Mouse (Mus musculus): ENCODE data around the gene Lsm3. TPM values are rescaled to one million over a fixed set of nuclear protein-coding genes. Genes with fewer than 3 reads are reported as not detected.

The Lsm3 gene
- polyA plus RNA-seq, 1 experiment from 2014 or later, result 276 TPM

DNA sequence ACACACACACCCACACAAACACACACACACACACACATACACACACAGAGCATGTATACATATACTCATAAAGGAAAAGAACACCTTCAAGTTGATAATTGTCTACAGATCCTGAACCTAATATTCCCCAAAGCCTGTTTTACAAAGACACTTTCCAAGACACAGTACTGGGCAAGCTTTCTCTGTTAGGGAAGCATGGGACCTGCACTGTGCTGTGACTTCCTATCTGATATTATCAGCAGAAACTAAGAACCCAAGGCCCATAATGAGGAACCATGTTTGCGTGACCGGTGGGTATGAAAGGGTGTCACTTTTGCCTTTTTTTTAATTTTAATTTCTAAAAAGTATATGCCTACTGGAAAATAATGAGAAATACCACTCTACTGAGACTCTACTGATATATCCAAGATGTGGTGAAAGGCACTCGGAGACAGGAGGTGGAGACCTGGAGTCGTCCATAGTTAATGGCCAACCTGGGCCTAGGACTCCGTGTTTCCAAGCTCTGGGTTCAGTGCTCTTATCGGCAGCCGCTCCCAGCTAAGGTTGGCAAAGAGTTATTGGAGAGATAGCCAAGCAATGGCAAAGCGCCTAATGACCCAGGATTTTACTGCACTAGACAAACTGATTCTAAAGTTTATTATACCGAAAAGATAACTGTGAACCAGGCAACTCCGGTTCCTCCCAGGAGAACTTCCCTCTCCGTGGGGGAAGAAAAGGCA is 20.5 kb downstream of the Lsm3 start:
- no peak for ATAC-seq (ENCODE audit: low FRiP score)
- Histone ChIP-seq H3K9ac (no peak overlapping the region), H3K9me3 (no peaks in the 10 kb centered on the region), H3K36me3 (replicated peaks) (no peaks in the 10 kb centered on the region), H3K27ac (no peak overlapping the region), H3K4me1 (no peaks in the 10 kb centered on the region), H3K27me3 (no peaks in the 10 kb centered on the region), H3K4me2 (no peak overlapping the region), H3K4me3 (replicated peaks) (no peak overlapping the region)
- WGBS, result 91% methylated on average over 11 of the region's 11 CpGs

DNA sequence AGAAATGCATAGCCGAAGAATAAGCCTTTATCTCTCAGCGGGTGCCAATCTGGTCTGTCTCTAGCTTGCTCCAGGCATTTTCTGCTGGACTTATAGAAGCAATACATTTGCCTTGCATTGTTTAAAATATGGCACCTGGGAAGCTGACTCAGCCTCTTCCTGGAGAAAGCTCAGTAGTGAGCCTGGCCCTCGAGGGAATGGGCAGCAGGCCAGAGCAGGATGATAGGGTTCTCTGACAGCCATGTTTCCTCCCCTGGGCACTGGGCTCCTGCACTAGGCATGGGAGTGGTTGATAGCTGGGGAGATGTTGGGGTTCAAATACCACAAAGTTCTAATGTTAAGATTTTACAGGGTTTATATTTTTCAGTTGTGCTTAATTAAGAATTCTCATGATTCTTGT is 25.5 kb downstream of the Lsm3 start:
- Histone ChIP-seq H3K4me3 (replicated peaks) (no peak overlapping the region), H3K36me3 (replicated peaks) (no peaks in the 10 kb centered on the region), H3K27ac (0 out of 2 replicates have a peak overlapping the region, but pooled peaks have one; percentile 36), H3K9me3 (no peaks in the 10 kb centered on the region), H3K9ac (no peak overlapping the region), H3K4me1 (no peaks in the 10 kb centered on the region), H3K27me3 (no peaks in the 10 kb centered on the region), H3K4me2 (no peak overlapping the region)
- no peak for ATAC-seq (ENCODE audit: low FRiP score)
- WGBS, result 73% methylated on average over 3 of the region's 3 CpGs

- Histone ChIP-seq H3K9ac (no peak overlapping the region), H3K9me3 (no peaks in the 10 kb centered on the region), H3K4me2 (no peak overlapping the region), H3K27ac (no peak overlapping the region), H3K36me3 (replicated peaks) (no peaks in the 10 kb centered on the region), H3K4me3 (replicated peaks) (no peak overlapping the region), H3K4me1 (no peaks in the 10 kb centered on the region), H3K27me3 (no peaks in the 10 kb centered on the region)
- ATAC-seq (ENCODE audit: low FRiP score), result no peak
- WGBS, result 91% methylated on average over 5 of the region's 5 CpGs
Measured at GRCm38 (mm10) chr6:91543056-91543455, 27.3 kb downstream of the Lsm3 start.

DNA sequence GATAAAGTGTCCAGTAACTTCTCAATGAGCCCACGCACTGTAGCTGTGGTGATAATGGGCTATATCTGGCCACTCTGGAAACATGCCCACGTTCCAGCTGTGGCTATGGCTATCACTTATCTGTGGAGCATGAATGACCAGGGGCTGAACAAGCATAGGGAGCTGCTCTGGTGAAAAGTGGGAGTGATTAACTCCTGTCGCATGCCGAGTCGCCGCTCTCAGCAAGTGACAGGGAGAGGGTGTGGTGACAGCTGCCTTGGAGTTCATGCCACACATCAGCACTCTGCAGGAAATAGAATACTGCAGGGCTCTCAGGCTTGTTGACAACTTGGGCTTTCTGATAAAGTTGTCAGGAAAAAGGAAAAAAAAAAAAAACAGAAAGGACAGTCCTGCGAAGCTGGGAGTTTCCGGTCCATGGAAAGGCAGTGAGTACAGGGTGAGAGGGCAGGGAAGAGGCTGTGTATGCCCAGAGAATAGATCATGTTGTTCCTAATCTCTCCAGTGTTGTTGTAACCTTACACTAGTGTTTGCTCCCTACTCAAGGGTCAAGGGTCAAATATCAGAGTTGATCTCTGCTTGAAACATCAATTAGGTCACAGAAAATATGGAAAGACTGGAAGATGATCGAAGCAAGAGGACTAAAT is 30.6 kb downstream of the Lsm3 start:
- 67% methylated on average over 9 of the region's 9 CpGs for WGBS
- H3K36me3 ChIP-seq (replicated peaks), result no peaks in the 10 kb centered on the region
- ATAC-seq (ENCODE audit: low FRiP score), result no peak
- no peak overlapping the region for H3K4me3 ChIP-seq (replicated peaks)
- H3K27me3 ChIP-seq, result no peaks in the 10 kb centered on the region
- no peaks in the 10 kb centered on the region for H3K9me3 ChIP-seq
- H3K27ac ChIP-seq, result no peak overlapping the region
- H3K4me2 ChIP-seq, result no peak overlapping the region
- H3K9ac ChIP-seq, result no peak overlapping the region
- H3K4me1 ChIP-seq, result no peaks in the 10 kb centered on the region

DNA sequence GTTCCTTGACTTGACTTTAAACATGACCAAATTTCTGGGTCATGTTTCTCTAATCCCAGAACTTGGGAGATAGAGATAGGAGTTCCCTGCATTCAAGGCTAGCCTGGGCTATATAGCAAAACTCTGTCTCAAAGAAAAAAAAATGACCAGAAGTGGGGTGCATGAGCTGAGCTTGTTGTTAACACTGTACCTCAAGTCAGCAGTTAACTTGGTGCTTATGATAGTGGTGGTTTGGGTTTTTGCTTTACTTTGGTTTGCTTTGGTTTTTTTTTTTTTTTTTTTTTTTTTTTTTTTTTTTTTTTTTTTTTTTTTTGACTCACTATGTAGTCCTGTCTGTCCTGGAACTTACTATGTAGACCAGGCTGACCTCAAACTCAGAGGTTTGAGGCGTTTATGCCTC is 31.6 kb downstream of the Lsm3 start:
- no peaks in the 10 kb centered on the region for H3K4me1 ChIP-seq
- H3K9me3 ChIP-seq, result no peaks in the 10 kb centered on the region
- no peak overlapping the region for H3K9ac ChIP-seq
- no peak overlapping the region for H3K27ac ChIP-seq
- H3K27me3 ChIP-seq, result no peaks in the 10 kb centered on the region
- 60% methylated on average over 1 of the region's 1 CpGs for WGBS
- ATAC-seq (ENCODE audit: low FRiP score), result no peak
- no peak overlapping the region for H3K4me2 ChIP-seq
- H3K4me3 ChIP-seq (replicated peaks), result no peak overlapping the region
- no peaks in the 10 kb centered on the region for H3K36me3 ChIP-seq (replicated peaks)

DNA sequence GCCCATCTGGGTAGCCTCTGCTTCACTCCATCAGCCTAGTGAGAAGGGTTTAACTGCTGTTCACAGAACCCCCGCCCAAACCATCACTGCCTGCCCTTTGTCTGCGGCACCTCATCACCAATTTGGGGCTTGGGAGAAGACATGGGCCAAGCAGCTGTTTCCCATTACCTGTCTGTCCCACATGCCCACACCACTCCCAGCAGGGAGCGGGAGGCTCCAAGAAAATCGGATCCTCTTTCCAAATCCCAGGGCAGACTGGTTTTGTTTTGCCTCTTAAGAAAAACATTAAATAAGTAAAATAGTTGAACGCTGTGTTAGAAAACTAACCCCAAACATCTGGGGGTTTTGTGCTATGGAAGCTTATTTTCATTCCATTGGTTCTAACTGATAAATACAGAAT is 33.9 kb downstream of the Lsm3 start:
- Histone ChIP-seq H3K36me3 (replicated peaks) (no peaks in the 10 kb centered on the region), H3K27me3 (no peaks in the 10 kb centered on the region), H3K4me3 (replicated peaks) (no peak overlapping the region), H3K27ac (no peak overlapping the region), H3K4me1 (no peaks in the 10 kb centered on the region), H3K9me3 (no peaks in the 10 kb centered on the region), H3K4me2 (no peak overlapping the region), H3K9ac (no peak overlapping the region)
- 78% methylated on average over 5 of the region's 5 CpGs for WGBS
- no peak for ATAC-seq (ENCODE audit: low FRiP score)

DNA sequence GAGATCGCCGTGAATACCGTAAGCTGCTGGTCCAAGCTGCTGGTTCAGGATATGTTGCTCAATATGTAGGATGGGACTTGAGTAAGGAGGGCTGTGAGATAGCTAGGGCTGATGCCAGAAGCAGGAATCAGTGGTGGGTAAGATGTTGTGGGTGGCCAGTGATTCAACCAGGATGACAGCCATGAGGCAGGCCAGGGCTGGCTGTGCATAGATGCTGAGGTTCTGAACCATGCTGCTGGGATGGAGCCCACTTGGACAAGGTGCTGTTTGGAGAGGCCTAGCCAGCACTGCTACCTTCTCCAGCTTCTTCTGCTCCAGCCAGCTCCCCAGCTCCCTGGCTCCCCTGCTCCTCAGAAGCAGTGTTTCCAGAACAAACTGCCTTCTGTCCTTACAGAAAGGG is 35.9 kb downstream of the Lsm3 start:
- Histone ChIP-seq H3K4me3 (replicated peaks) (no peak overlapping the region), H3K9ac (no peak overlapping the region), H3K4me2 (no peak overlapping the region), H3K36me3 (replicated peaks) (no peaks in the 10 kb centered on the region), H3K27ac (no peak overlapping the region), H3K4me1 (no peaks in the 10 kb centered on the region), H3K9me3 (no peaks in the 10 kb centered on the region), H3K27me3 (no peaks in the 10 kb centered on the region)
- ATAC-seq (ENCODE audit: low FRiP score), result no peak
- WGBS, result 97% methylated on average over 3 of the region's 3 CpGs

DNA sequence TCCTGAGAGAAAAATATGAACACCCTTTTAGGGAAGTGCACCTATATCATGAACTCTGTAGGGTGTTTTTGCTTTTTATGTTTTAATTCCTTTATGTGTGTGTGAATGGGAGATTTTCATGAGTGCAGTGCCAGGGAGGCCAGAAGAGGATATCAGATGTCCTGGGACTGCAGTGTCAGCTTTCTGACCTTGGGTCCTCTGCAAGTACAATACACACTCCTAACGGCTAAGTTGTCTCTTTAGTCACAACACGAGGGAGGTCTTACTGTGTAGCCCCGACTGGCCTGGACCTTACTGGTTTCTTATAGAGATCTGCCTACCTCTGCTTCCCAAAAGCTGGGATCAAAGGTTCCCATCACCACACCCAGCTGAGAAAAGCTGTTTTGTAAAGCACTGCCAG is 37.0 kb downstream of the Lsm3 start:
- Histone ChIP-seq H3K4me1 (no peaks in the 10 kb centered on the region), H3K27me3 (no peaks in the 10 kb centered on the region), H3K9ac (no peak overlapping the region), H3K36me3 (replicated peaks) (no peaks in the 10 kb centered on the region), H3K4me3 (replicated peaks) (no peak overlapping the region), H3K9me3 (no peaks in the 10 kb centered on the region), H3K4me2 (no peak overlapping the region), H3K27ac (no peak overlapping the region)
- 68% methylated on average over 3 of the region's 3 CpGs for WGBS
- ATAC-seq (ENCODE audit: low FRiP score), result no peak

DNA sequence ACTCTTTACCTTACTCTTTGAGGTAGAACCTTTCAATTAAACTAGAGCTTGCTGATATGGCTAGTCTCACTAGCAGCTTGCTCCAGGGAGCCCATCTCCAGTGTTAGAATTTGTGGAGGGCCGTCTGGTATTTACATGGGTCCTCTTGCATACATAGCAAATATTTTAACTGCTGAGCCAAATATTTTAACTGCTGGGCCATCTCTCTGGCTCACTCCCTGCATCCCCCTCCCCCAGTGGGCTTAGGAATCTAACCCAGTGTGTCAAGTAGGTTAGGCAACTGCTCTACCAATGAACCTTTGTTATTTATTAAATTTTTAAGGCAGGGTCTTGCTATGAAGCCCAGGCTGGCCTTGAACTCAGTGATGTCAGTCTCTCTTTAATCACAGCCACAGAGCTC is 42.8 kb downstream of the Lsm3 start:
- ATAC-seq (ENCODE audit: low FRiP score), result no peak
- no peaks in the 10 kb centered on the region for H3K36me3 ChIP-seq (replicated peaks)
- H3K9me3 ChIP-seq, result no peaks in the 10 kb centered on the region
- H3K4me1 ChIP-seq, result no peaks in the 10 kb centered on the region
- no peaks in the 10 kb centered on the region for H3K27me3 ChIP-seq
- no peak overlapping the region for H3K4me3 ChIP-seq (replicated peaks)
- H3K9ac ChIP-seq, result no peak overlapping the region
- no peak overlapping the region for H3K27ac ChIP-seq
- WGBS, result 78% methylated on average over 1 of the region's 1 CpGs
- no peak overlapping the region for H3K4me2 ChIP-seq

DNA sequence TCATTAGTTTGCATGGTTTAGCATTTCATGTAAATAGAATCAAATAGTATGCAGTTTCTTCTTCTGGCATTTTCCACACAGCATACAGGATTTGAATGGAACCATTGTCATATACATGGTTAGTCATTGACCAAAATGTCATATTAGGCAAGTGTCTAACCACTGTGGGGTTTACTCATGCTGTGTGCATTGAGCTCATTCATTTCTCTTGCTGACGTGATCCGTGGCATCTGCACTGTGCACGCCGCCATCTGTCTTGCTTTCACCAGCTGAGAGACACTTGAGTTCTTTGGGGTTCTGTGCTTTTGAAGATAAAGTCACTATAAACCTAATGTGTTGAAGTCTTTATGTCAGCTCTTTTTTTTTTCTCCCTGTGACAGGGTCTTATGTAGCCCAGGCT is 43.6 kb downstream of the Lsm3 start:
- no peak for ATAC-seq (ENCODE audit: low FRiP score)

GRCm38 (mm10) chr6:91560186-91560585 is 44.5 kb downstream of the Lsm3 start:
- H3K27me3 ChIP-seq, result no peaks in the 10 kb centered on the region
- H3K4me1 ChIP-seq, result no peaks in the 10 kb centered on the region
- no peak overlapping the region for H3K9ac ChIP-seq
- no peaks in the 10 kb centered on the region for H3K36me3 ChIP-seq (replicated peaks)
- H3K4me3 ChIP-seq (replicated peaks), result no peak overlapping the region
- ATAC-seq (ENCODE audit: low FRiP score), result no peak
- H3K4me2 ChIP-seq, result no peak overlapping the region
- no peaks in the 10 kb centered on the region for H3K9me3 ChIP-seq
- H3K27ac ChIP-seq, result no peak overlapping the region
- WGBS, result 97% methylated on average over 3 of the region's 3 CpGs

More for the DNA sequence above, 43.6 kb downstream of the Lsm3 start:
- no peaks in the 10 kb centered on the region for H3K4me1 ChIP-seq
- no peak overlapping the region for H3K27ac ChIP-seq
- 84% methylated on average over 4 of the region's 4 CpGs for WGBS
- no peaks in the 10 kb centered on the region for H3K36me3 ChIP-seq (replicated peaks)
- no peaks in the 10 kb centered on the region for H3K27me3 ChIP-seq
- H3K4me2 ChIP-seq, result no peak overlapping the region
- no peaks in the 10 kb centered on the region for H3K9me3 ChIP-seq
- H3K9ac ChIP-seq, result no peak overlapping the region
- no peak overlapping the region for H3K4me3 ChIP-seq (replicated peaks)

- ATAC-seq (ENCODE audit: low FRiP score), result no peak
- H3K9ac ChIP-seq, result no peak overlapping the region
- no peaks in the 10 kb centered on the region for H3K27me3 ChIP-seq
- no peaks in the 10 kb centered on the region for H3K36me3 ChIP-seq (replicated peaks)
- no peak overlapping the region for H3K4me2 ChIP-seq
- no peaks in the 10 kb centered on the region for H3K9me3 ChIP-seq
- H3K27ac ChIP-seq, result no peak overlapping the region
- no peak overlapping the region for H3K4me3 ChIP-seq (replicated peaks)
- WGBS, result 82% methylated on average over 3 of the region's 3 CpGs
- H3K4me1 ChIP-seq, result no peaks in the 10 kb centered on the region
Measured at GRCm38 (mm10) chr6:91563031-91563430, 47.3 kb downstream of the Lsm3 start.

DNA sequence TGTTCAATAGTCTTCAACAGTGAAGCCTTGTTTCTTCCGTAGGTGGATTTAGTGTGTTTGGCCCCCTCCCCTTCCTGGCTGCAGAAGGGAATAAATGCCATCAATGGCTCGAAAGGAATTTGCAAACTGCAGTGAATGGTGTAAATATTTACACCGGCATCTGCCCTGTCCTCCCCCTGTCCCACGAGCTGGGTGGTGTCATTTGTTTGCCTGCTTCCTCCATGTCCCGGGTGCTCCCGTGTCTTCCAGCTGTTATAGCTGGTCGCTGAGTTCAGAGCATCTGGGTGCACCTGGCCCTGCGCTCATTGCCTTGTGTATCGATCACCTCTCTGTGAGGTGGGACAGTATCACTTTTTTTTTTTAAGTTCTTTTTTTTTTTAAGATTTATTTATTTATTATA is 50.7 kb downstream of the Lsm3 start:
- Histone ChIP-seq H3K27ac (no peak overlapping the region), H3K36me3 (replicated peaks) (no peaks in the 10 kb centered on the region), H3K4me1 (no peaks in the 10 kb centered on the region), H3K4me2 (no peak overlapping the region), H3K9me3 (no peaks in the 10 kb centered on the region), H3K4me3 (replicated peaks) (no peak overlapping the region), H3K27me3 (no peaks in the 10 kb centered on the region), H3K9ac (no peak overlapping the region)
- 82% methylated on average over 9 of the region's 9 CpGs for WGBS
- no peak for ATAC-seq (ENCODE audit: low FRiP score)

All from forebrain, embryonic 12.5 days (tissue).